Mouse (Mus musculus) frontal cortex, postnatal 25 days (tissue): ENCODE measurements around the gene Rasal2.
"Not testable (repeated sequence)": the region's sequence is repeated elsewhere in the genome, so short reads cannot be mapped to it uniquely, and the experiment has no call there.

ENCODE experiments used
- DNase-seq, 2 experiments: peaks; one replicate each; pipeline ENCODE4 v3.0.0; 2022; ENCODE audit warnings: low spot score in 2 of 2

The Rasal2 gene

GRCm38 (mm10) chr1:157244453-157244790, 168.0 kb downstream of the Rasal2 start:
- no peak for DNase-seq

DNA sequence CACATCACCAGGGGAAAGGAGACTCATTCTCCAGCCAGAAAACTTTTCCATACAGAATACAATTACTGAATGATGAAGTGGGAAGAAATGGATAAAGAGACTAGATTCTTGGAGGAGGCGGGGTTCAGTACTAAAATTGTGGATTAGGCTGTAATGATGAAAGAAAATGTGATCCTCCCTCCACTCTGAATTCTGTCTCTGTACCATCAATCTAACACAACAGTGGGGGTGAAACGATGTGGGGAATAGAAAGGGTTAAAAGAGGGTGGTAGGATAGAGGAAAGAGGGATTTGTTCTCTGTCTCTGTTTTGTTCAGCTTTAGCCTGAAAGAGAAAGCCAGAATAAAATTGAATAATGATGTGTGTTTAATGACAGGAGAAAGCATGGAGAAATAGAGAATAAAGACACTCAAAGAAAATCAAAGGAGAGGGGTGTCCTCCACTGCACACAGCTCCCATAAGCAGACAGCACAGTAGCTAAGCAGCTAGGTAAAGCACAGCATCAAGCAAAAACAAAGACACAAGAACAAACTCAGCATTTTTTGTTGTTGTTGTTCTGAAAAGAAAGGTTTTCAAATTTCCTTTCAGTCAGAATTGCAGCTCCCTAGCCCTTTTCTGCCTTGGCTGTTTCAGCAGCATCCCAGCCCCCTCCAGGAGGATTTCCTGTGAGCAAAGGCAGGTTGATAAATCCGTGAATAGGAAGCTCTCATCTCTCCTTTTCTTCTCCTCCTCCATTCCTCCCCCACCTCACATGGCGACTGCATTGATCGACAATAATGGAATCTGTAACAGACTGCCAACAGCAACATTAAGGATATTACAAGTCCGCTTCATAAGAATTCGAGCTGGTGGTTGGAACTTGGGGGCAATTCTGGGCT, 168.6 kb downstream of the Rasal2 start:
- DNase-seq = no peak

GRCm38 (mm10) chr1:157239687-157240086, 172.7 kb downstream of the Rasal2 start:
- no peak for DNase-seq

DNA sequence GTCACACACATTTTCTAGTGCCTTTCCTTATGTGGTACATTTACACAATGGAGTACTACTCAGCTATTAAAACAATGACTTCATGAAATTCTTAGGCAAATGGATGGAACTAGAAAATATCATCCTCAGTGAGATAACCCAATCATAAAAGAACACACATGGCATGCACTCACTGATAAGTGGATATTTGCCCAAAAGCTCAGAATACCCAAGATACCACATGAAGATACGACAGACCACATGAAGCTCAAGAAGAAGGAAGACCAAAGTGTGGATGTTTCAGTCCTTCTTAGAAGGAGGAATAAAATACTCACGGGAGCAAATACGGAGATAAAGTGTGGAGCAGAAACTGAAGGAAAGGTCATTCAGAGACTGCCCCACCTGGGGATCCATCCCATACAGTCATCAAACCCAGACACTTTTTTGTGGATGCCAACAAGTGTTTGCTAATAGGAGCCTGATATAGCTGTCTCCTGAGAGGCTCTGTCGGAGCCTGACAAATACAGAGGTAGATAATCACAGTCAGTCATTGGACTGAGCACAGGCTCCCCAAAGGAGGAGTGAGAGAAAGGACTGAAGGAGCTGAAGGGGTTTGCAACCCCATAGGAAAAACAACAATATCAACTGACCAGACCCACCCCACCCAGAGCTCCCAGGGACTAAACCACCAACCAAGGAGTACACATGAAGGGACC, 175.6 kb downstream of the Rasal2 start:
- DNase-seq = not testable (repeated sequence)

DNA sequence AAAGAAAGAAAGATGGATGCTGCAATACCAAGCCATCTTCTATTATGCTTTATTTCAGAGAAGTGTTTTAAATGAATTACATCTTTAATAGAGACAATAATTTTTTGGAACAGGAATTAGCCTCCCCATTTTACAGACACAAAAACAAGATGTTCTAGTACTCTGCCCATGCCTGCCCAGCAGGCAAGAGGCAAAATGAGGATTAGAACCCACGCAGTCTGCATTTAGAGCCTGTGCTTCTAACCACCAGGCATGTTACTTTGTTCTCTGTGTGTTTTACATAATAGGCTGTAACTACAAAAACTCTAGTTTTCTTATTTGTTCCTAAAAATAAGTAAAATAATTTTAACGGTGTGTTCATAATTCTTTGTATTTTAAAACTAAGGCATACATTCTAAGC, 178.9 kb downstream of the Rasal2 start:
- no peak for DNase-seq

GRCm38 (mm10) chr1:157232372-157232771, 180.0 kb downstream of the Rasal2 start:
- no peak for DNase-seq

DNA sequence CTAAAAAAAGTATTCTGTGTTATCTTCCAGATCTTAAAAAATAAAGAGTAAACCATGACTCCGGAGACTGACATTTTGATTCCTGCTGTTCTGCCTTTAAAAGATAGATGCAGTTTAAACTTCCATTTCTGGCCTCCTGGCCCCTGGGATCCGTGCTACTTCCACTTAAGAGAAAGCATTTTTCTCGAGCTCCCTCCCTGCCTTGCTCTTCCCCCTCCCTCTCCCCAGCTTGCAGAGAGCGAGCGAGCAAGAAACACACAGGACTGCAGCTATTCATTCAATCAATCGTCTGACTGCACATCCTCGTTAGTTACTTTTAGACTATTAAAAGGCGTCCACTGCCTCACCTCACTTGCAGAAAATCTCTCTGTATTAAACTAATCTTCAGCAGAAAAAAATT, 181.4 kb downstream of the Rasal2 start:
- DNase-seq = no peak

DNA sequence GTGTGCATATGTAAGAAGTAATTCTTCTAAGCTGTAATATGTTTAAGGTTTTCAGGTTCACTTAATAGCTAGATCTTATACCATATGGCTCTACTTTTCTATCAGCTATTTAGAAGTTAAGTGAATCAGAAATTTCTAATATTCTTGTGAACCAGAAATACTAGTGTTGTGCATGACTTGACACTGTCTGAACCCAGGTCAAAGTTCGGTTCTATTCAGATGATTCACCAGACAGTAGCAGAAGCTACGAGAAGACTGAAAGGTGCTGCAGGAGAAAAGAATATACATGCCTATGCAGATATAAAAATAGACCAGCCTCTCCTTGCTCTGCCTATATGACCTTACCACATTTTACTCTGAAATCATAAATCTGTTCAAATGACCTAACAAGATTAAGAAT, 182.0 kb downstream of the Rasal2 start:
- no peak for DNase-seq

DNA sequence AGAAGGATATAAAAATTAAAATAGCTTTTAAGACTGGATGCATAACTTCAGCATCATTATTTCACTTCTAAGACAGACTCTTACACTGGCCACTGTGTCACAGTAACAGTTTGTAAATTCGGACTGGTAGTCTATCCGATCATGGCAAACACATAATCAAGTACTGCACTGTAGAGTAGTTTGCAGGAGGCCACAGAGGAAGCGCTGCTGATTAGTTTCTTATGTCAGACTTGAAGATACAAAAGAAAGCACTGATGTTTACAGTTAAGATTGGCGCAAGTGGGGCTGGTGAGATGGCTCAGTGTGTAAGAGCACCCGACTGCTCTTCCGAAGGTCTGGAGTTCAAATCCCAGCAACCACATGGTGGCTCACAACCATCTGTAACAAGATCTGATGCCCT, 187.4 kb downstream of the Rasal2 start:
- no peak for DNase-seq

DNA sequence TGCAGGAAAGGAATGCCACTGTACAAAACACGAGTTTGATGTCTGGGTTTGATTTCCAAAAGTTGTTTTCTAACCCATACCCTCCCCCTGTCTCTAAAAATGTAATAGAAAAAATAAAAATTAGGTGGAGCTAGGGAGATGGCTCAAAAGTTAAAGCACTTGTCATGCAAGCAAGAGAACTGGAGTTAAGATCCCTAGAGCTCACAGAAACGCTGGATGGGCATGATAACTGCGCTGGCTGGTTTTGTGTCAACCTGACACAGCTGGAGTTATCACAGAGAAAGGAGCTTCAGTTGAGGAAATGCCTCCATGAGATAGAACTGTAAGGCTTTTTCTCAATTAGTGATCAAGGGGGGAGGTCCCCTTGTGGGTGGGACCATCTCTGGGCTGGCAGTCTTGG, 191.5 kb downstream of the Rasal2 start:
- no peak for DNase-seq

DNA sequence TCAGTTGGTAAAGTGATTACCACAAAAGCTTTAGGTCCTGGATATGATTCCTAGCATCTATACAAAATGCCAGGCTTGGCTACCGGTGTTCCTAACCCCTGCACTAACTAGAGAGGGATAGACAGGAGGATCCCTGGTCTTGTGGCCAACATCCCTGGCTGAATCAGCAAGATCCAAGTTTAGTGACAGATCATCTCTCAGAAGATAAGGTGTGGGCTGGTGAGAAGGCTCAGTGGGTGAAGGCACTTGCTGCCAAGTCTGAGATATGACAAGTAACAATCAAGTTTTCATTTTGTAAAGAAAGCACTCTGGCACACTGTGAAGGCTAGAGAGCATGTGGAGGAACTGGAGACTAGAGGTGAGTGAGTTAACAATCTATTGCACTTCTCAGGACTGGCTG, 191.9 kb downstream of the Rasal2 start:
- DNase-seq = no peak

DNA sequence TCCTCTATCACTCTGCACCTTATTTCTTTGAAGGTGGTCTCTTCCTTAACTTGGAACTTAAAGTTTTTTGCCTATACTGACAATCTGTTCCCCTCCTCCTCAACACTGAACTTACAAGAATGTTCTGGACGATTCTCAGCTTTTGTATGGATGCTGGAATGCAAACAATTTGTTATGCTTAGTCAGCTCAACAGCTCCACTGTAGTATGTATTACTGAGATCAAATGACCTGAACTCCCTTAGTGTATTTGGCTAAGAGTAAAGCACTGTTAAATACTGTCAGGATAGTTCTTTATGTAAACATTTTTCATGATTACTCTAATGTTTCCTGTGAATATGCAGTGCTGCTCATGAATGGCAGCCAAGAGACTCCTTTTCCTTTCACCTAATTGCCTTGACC, 203.6 kb downstream of the Rasal2 start:
- no peak for DNase-seq

DNA sequence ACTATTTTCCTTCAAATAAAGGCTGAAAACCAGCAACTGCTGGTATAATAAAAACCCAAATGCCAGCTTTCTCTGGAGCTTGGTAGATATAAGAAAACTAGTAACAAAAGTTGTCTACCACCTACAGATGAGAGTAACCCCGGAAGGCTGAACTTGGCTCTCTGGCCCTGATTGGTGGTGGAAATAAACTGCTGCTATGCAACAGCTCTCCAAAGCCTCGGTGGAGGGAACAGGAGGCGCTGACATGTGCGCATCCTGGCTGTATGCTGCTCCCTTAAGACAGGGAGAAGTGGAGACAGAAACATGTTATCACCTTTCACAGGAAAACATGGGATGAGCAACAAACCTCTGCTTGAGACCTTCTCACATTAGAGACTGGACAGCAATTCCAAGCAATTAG, 206.7 kb downstream of the Rasal2 start:
- DNase-seq = no peak

- no peak for DNase-seq
Measured at GRCm38 (mm10) chr1:157183043-157183442, 229.4 kb downstream of the Rasal2 start.

DNA sequence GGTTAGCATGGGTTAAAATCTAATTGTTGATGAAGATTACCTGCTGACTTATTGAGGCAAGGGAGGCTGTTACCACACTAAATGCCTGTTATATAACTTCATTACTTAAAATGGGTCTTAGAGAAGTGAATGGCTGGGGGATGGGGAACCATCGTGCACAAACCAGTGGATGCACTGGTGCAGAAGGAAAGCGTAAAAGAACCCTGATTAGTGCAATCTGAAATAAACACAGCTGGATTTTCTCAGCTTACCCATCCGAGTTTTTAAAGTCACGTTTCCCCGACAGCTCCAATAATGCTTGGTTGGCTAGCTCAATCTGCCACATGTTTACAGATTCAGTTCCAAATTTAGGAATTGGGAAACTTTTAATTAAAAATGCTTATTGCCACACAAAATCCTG, 230.0 kb downstream of the Rasal2 start:
- no peak for DNase-seq

DNA sequence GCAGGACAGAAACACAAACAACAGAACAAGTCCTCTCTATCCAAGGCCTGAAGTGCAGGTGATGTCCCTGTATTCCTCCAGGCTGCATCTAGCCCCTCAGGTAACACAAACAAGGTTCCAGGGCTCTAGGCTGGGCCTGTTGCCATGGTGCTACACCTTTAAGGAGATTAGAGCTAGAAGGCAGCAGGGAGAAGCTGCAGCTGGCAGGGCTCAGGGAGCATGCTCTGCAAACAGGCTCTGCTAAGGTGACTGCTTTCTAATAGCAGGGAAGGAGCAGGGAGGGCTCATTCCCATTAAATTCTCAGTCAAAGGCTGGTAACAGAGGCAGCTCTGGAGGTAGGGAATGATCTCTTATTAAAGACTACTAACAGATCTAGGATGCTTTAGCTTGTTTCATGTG, 231.3 kb downstream of the Rasal2 start:
- DNase-seq = no peak

- no peak for DNase-seq
Measured at GRCm38 (mm10) chr1:157178988-157179764, 233.2 kb downstream of the Rasal2 start.

- DNase-seq = no peak
Measured at GRCm38 (mm10) chr1:157169292-157169691, 243.1 kb downstream of the Rasal2 start.

GRCm38 (mm10) chr1:157168891-157169290, 243.5 kb downstream of the Rasal2 start:
- no peak for DNase-seq

- DNase-seq = no peak
Measured at GRCm38 (mm10) chr1:157153781-157154180, 258.6 kb downstream of the Rasal2 start.

GRCm38 (mm10) chr1:157150107-157150506, 262.3 kb downstream of the Rasal2 start:
- DNase-seq = no peak

DNA sequence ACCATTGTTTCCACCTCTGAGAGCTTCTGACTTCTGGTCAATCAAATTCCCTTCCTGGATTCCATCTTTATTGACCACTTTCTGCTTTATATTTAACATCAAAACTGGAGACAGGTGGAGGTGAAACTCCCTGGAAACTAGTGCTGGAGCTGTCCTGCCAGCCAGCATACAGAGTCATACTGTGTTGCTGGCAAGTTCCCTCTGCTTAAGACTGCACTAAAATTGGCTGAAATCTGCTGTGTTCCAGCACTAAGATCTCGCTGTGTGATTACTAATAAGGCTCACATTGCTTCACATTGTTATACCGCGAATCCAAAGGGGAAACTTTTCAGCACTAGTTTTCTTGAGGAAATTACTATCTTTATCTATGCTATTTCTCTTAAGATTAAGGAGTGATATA, 267.8 kb downstream of the Rasal2 start:
- DNase-seq = no peak
